Mouse (Mus musculus) splenic B cell, adult 2 months (primary cell): ENCODE data around the gene Astn2.

Experiments
- DNase-seq: peaks from one replicate; pipeline ENCODE4 v3.0.0-alpha.2; 2011; ENCODE audit warnings: low read depth, low spot score
- H3K27me3 ChIP-seq: 2 replicates; pipeline ENCODE4 v1.6.1; 2012; ENCODE audit warnings: mild to moderate bottlenecking, low read length, moderate library complexity, mixed read lengths; ENCODE audit not compliant: control insufficient read depth, poor library complexity, insufficient read depth, severe bottlenecking
- H3K36me3 ChIP-seq: 2 replicates; pipeline ENCODE4 v1.6.1; 2012; ENCODE audit warnings: mild to moderate bottlenecking, low read length, moderate library complexity, mixed read lengths; ENCODE audit not compliant: control insufficient read depth, poor library complexity, insufficient read depth, severe bottlenecking

Gene Astn2

GRCm38 (mm10) chr4:65920294-65920693 lies 484.1 kb downstream of the Astn2 start:
- no peaks in the 10 kb centered on the region for H3K27me3 ChIP-seq
- H3K36me3 ChIP-seq = no peaks in the 10 kb centered on the region
- no peak for DNase-seq

GRCm38 (mm10) chr4:65916027-65917008 lies 488.1 kb downstream of the Astn2 start:
- no peaks in the 10 kb centered on the region for H3K36me3 ChIP-seq
- H3K27me3 ChIP-seq = no peaks in the 10 kb centered on the region
- DNase-seq = no peak

DNA sequence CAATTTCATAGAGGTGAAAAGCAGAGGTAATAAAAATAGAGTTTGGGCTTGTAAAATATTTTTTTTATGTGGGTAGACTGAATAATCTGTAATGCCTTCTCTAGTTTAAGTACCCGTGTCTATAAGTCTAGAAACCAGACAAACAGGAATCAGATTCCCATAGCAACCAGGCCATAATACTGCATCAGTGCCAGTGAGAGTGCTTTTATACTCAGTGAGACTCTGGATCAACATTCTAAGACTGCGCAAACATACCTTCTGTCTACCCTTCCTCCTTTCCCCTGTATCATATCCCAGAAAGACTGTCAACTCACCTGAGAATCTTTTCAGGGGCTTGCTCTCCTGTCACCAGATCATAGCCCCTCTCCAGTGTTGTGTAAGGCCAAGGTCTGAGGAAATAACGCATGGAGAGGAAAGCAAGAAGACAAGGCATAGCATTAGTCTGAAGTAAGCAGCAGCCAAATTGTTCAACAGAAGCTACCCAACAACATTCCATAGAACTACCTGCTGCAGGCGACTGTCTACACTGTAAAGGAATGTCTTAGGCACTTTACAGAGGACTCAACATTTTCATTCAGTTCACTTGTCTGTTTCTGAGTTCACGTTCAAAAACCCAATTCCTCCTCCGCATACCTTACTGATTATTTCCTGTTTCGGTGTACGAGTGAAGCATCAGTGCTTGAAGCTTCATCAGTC lies 492.0 kb downstream of the Astn2 start:
- no peaks in the 10 kb centered on the region for H3K27me3 ChIP-seq
- no peaks in the 10 kb centered on the region for H3K36me3 ChIP-seq
- no peak for DNase-seq

DNA sequence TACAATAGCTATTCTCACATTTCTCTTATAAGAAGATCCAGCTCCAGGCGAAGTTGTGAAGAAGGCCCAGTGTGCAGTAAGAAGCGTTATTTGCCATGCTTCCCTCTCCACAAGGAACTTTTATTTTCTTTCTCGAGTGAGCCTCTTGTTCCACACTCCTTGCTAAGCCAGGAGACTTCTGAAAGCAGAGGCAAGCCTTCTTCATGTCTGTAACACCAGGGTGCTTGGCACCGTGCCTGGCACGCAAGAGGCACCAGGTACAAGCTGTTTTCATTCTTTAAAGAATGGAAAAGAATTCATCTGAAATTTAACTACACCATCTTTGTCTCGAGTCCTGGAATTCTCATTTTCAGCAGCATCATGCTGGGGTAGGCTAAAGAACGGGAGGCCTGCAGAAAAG lies 496.8 kb downstream of the Astn2 start:
- Histone ChIP-seq H3K27me3 (no peaks in the 10 kb centered on the region), H3K36me3 (no peaks in the 10 kb centered on the region)
- DNase-seq = no peak

DNA sequence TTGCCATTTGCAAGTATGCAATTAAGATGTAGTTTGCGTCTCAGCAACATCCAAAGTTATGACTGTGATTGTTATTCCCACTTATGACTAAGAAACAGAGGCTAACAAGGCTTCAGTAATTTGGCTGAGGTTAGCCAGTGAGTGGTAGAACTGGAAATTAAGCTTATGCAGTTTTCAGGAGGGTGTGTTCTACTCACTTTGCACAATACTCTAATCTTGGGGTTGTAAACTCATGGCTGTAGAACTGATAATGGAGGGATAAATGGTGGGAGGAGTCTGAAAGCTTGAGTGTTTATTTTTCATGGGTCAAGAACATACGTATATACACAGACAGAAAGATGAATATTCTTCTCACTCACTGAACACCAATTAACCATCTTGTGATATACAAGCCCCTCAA lies 499.4 kb downstream of the Astn2 start:
- Histone ChIP-seq H3K27me3 (no peaks in the 10 kb centered on the region), H3K36me3 (no peaks in the 10 kb centered on the region)
- DNase-seq = no peak

DNA sequence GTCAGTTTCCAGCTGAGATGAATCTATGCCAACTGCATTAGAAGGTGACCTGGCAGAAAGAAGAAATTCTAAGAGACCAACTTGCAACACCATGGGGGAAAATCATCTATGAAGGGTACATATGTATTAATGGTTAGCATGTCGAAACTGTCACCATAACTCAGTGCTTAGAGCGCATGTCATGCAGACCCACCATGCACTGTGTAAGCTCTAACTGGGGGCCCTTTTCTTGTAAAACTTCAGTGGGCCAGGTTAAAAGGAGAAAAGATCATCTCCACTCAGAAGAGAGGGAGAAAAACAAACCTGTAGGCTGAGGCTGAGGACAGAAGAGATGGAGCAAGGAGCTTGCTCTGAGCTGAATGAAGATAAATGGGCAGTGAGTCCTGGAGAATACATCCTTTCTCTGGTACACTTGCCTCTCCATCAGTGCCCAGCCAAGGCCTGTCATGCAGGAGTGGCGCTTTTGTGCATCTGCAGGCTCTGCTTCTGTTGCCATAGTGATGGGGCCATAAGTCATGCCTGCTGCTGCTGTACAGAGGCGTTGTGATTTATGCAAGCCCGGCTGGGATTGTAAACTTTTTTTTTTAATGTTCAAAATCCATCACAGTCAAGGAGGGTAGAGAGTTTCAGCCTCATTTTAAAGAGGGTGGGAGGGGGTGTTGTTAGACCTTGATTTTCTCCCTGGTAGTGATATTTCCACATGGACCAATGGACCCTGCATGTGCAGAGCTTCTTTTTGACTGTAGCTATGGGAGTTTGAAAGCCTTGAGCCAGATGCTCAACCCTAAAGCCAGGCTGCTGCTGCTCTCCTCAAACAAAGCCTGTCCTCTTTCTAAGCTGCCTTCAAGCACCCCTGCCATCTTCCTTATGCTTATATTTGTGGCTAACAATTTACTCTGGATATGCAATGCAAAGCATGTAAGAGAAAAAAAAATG lies 508.1 kb downstream of the Astn2 start:
- Histone ChIP-seq H3K27me3 (no peaks in the 10 kb centered on the region), H3K36me3 (no peaks in the 10 kb centered on the region)
- DNase-seq = no peak

DNA sequence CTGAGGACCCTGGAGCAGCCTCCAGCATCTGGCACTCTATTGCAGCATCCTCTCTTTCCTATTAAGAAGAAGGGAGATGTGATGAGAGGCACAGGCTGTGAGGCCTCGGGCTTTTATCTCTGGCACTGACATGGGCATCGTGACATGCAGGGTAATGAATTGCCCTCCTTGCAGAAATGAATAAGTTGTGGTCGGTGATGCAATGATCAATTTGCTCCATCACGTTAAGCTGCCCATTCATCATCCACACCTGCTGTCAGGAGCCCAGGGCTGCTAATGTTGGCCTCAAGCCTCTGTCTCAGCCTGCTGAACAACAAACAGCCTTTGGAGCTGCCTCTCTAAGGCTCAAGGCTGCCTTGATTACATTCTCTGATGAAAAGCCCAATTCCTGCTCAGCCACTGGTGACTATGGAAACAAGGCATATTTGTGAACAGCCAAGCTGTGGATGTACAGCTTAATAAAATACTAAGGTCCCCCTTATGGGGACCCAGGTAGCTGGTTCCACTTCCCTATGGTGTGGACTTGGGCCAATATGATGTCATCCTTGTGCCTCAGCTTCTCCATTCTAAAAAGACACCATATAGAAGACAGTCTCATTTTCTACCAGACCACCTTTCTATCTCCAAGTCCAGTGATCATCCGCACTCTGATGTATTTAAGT lies 515.9 kb downstream of the Astn2 start:
- Histone ChIP-seq H3K36me3 (no peaks in the 10 kb centered on the region), H3K27me3 (no peaks in the 10 kb centered on the region)
- no peak for DNase-seq

DNA sequence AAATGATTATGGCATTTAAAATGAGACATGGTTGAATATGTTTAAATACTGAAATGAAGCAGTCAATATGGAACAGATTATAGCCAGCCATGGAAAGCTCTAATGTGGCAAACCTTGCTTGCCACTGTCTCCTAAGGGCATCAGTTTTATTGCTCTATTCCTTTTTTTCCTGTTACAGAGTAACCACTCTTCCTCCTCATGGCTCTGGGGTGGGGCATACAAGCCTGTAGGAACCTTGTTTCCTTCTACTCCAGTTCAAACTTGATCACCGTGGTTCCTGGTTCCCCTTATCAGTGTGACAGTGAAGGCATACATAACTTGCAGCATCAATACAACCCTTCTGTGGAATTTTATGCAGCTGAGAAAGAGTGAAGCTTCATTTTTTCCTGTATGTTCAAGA lies 517.5 kb downstream of the Astn2 start:
- no peaks in the 10 kb centered on the region for H3K36me3 ChIP-seq
- DNase-seq = no peak
- no peaks in the 10 kb centered on the region for H3K27me3 ChIP-seq

DNA sequence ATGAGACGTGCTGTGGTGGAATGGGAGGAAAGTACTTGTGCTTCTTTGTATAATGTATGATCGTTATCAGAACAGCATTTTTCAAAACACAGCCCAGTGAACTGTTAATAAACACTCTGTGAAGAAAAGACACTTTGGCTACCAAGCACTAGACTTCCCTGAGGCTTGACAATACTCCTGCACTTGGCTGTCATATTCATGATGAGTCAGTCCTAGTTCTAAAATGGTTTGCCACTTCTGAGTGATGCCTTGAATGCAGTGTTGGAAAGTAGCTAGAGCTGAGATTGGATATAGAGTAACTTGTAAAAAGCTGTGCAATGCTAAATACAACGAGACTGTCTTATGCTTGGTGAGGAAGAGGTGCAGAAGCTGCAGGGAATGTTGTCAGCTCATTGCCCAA lies 518.5 kb downstream of the Astn2 start:
- DNase-seq = no peak
- Histone ChIP-seq H3K27me3 (no peaks in the 10 kb centered on the region), H3K36me3 (no peaks in the 10 kb centered on the region)

GRCm38 (mm10) chr4:65874236-65874781 lies 530.1 kb downstream of the Astn2 start:
- DNase-seq = no peak
- no peaks in the 10 kb centered on the region for H3K27me3 ChIP-seq
- no peaks in the 10 kb centered on the region for H3K36me3 ChIP-seq

GRCm38 (mm10) chr4:65864551-65864950 lies 539.9 kb downstream of the Astn2 start:
- H3K27me3 ChIP-seq = no peaks in the 10 kb centered on the region
- no peaks in the 10 kb centered on the region for H3K36me3 ChIP-seq
- DNase-seq = no peak

GRCm38 (mm10) chr4:65843191-65843590 lies 561.2 kb downstream of the Astn2 start:
- Histone ChIP-seq H3K27me3 (no peaks in the 10 kb centered on the region), H3K36me3 (no peaks in the 10 kb centered on the region)
- no peak for DNase-seq

GRCm38 (mm10) chr4:65839550-65840000 lies 564.8 kb downstream of the Astn2 start:
- H3K36me3 ChIP-seq = no peaks in the 10 kb centered on the region
- DNase-seq = no peak
- no peaks in the 10 kb centered on the region for H3K27me3 ChIP-seq

GRCm38 (mm10) chr4:65838781-65839180 lies 565.6 kb downstream of the Astn2 start:
- H3K27me3 ChIP-seq = no peaks in the 10 kb centered on the region
- H3K36me3 ChIP-seq = no peaks in the 10 kb centered on the region
- no peak for DNase-seq
